Mouse (Mus musculus): ENCODE measurements at regions not wholly inside any gene's neighbourhood (a gene's known extent, or its start where the extent isn't known, plus 50 kb on each side); places are given as distances from the start of the nearest gene placed in this dataset.

GRCm38 (mm10) chrX:98375437-98375836 is 226.9 kb downstream of the Ar start:
- DNase-seq (ENCODE audit: low read depth): no peak

DNA sequence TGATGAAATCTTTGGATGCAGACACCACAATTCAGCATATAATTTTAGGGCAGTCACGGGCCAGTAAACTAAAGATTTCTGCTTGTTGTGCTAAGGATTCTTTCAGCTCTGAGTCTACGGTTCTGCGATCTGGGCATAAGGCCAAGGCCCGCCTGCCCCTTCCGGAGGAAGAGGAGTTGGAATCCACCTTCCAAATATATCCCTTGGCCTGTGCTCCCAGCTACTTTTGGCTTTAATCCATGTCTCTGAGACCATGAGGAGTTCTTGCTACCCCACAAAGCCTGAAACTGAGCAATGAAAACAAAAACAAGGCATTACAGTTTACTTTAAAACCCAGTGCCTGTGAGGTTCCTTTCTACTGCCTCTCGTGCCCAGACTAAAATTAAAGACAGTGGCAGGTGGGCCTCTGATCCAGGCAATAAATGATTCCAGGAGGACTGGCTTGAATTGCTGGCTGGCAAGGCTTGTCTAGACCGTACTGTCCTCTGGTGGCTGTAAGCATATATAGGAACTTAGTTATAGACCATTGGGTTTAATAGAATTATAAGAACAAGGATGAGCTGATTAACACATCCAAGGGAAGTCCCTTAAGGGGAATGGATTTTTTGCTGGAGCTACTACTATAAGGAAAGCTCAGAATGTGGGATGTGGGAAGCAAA is 231.8 kb downstream of the Ar start:
- no peak for DNase-seq (ENCODE audit: low read depth)

- no peak for DNase-seq (ENCODE audit: low read depth)
Observed at GRCm38 (mm10) chrX:98384017-98384416, 235.4 kb downstream of the Ar start.

GRCm38 (mm10) chrX:98392376-98392775 is 243.8 kb downstream of the Ar start:
- DNase-seq (ENCODE audit: low read depth): no peak

GRCm38 (mm10) chrX:98409090-98409489 is 260.5 kb downstream of the Ar start:
- DNase-seq (ENCODE audit: low read depth): no peak

GRCm38 (mm10) chrX:98419437-98419836 is 270.9 kb downstream of the Ar start:
- DNase-seq (ENCODE audit: low read depth): no peak

- peak; percentile 4 for DNase-seq (ENCODE audit: low read depth)
Observed at GRCm38 (mm10) chrX:98452026-98452425, 303.5 kb downstream of the Ar start.

DNA sequence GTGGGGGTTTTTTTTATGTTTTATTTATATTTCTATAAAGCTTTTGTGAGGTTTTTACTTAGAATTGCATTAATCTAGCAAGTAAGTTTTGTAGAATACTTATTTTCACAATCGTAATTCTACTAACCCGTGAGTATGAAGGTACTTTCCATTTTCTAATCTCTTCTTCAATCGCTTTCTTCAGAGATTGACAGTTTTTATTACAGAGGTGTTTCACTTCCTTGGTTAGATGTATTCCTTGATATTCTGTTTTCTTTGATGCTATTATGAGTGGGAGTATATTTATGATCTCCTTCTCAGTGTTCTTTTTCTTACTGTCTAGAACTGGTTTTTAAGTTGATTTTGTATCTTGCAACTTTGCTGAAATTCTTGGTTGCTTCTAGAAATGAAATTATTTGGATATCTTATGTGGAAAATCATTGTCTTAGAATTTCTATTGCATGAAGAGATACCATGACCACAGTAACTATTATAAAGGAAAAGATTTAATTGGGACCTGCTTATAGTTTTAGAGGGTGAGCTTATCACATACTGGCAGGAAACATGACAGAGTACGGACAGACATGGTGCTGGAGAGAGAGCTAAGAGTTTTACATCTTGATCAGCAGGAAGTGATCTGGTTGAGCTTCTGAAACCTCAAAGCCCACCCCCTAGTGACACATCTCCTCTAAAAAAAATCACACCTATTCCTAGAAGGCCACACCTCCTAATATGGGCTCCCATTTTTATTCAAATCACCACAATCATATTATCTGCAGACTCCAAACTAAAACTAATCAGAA is 328.1 kb downstream of the Ar start:
- no peak for DNase-seq (ENCODE audit: low read depth)

Measured in gonadal fat pad, adult 2 months (tissue).